Comparison of ENCODE assay signal across 24 mouse cellular contexts in the genomic region with DNA sequence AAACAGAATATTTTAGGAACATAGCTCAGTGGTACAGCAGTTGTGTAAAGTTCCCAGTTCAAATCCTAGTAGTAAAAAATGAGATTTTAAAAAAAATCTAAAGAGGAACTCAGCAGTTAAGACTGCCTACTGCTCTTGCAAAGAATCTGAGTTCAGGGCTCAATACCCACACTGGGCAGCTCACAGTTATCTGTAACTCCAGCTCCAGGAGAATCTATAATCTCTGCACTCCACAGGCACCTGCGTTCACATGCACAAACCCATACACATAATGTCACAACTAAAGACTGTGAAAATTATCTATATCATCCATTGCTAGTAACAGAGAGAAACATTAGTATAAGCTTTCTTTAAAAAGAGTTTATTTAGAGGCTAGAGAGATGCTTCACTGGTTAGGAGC.
"Had no signal": no experiment of that assay in that cellular context is flagged by ENCODE, and none has a peak within 500 bp of the region (broad histone marks: within the 10 kb centered on the region; RNA-seq: fewer than 3 reads in every experiment).

No protein-coding gene starts in this region.

- ATAC-seq: hindbrain, postnatal 0 days; intestine, embryonic 16.5 days had no signal

- H3K27me3 ChIP-seq: heart, embryonic 13.5 days; heart, embryonic 15.5 days; hindbrain, embryonic 13.5 days; hindbrain, embryonic 15.5 days; limb, embryonic 13.5 days; limb, embryonic 15.5 days had no signal

- H3K27ac ChIP-seq: heart, adult 2 months; heart, embryonic 13.5 days; heart, embryonic 15.5 days; hindbrain, embryonic 13.5 days; hindbrain, embryonic 15.5 days; hindbrain, postnatal 0 days; layer of hippocampus, adult 2 months; left cerebral cortex, adult 2 months; limb, embryonic 13.5 days; limb, embryonic 15.5 days had no signal

- H3K36me3 ChIP-seq: heart, embryonic 13.5 days; heart, embryonic 15.5 days; hindbrain, embryonic 15.5 days had no signal

- H3K4me3 ChIP-seq: heart, adult 2 months; heart, embryonic 13.5 days; heart, embryonic 15.5 days; hindbrain, embryonic 13.5 days; hindbrain, embryonic 15.5 days; layer of hippocampus, adult 2 months; left cerebral cortex, adult 2 months; limb, embryonic 13.5 days; limb, embryonic 15.5 days had no signal

- H3K4me1 ChIP-seq: hindbrain, embryonic 13.5 days had no signal

- DNase-seq: gastrocnemius, postnatal 14 days; gastrocnemius, postnatal 36 days; heart, adult 11 months; heart, adult 2 months; heart, postnatal 14 days; heart, postnatal 36 days; kidney, adult 18-20 months; kidney, adult 8-10 months; kidney, postnatal 10 days; kidney, postnatal 25 days; kidney, postnatal 4 days; left cerebral cortex, postnatal 4 days had no signal

- H3K9me3 ChIP-seq: heart, embryonic 13.5 days; heart, embryonic 15.5 days; hindbrain, embryonic 13.5 days; hindbrain, embryonic 15.5 days; limb, embryonic 13.5 days; limb, embryonic 15.5 days had no signal

- H3K4me2 ChIP-seq: heart, embryonic 11.5 days; heart, embryonic 13.5 days; heart, embryonic 15.5 days; hindbrain, embryonic 13.5 days; hindbrain, embryonic 15.5 days; limb, embryonic 13.5 days; limb, embryonic 15.5 days; liver, embryonic 11.5 days had no signal

- H3K9ac ChIP-seq: heart, embryonic 13.5 days; heart, embryonic 15.5 days; hindbrain, embryonic 13.5 days; hindbrain, embryonic 15.5 days; limb, embryonic 13.5 days; limb, embryonic 15.5 days had no signal
